Mouse (Mus musculus) forebrain, embryonic 14.5 days (tissue): ENCODE measurements around the gene Mgat2. TPM values are rescaled to one million over a fixed set of nuclear protein-coding genes. Genes with fewer than 3 reads are reported as not detected.

Experiments used
- ATAC-seq: fragments of 200-750 bp; cut with Nextera tagmentation; 2 replicates; pipeline ENCODE4 v1.8.0; 2017; ENCODE audit warnings: mild to moderate bottlenecking, moderate library complexity
- DNase-seq: peaks from one replicate; pipeline ENCODE4 v3.0.0-alpha.2; 2015; ENCODE audit warnings: low spot score
- H3K27ac ChIP-seq: fragments of 300-500 bp; sonication (generic); 2 replicates; pipeline ENCODE4 v1.5.1; 2014; ENCODE audit warnings: low read depth, mild to moderate bottlenecking, control low read depth, low read length, moderate library complexity
- H3K27me3 ChIP-seq: fragments of 300-500 bp; sonication (generic); replicated peaks from 2 replicates; pipeline ENCODE4 v1.6.1; 2014; ENCODE audit warnings: low read length, control low read depth, mixed read lengths; ENCODE audit not compliant: control insufficient read depth, insufficient read depth
- H3K36me3 ChIP-seq: fragments of 300-500 bp; sonication (generic); 2 replicates; pipeline ENCODE4 v1.6.1; 2014; ENCODE audit warnings: low read length, control low read depth; ENCODE audit not compliant: control insufficient read depth, insufficient read depth
- H3K4me1 ChIP-seq: fragments of 300-500 bp; sonication (generic); 2 replicates; pipeline ENCODE4 v1.6.1; 2014; ENCODE audit warnings: antibody characterized with exemption, low read length, control low read depth; ENCODE audit not compliant: control insufficient read depth, insufficient read depth
- H3K4me2 ChIP-seq: fragments of 300-500 bp; sonication (generic); 2 replicates; pipeline ENCODE4 v1.6.1; 2014; ENCODE audit warnings: mild to moderate bottlenecking, control low read depth, low read length
- H3K4me3 ChIP-seq: fragments of 300-500 bp; sonication (generic); 2 replicates; pipeline ENCODE4 v1.5.1; 2014; ENCODE audit warnings: low read depth, low read length, control low read depth
- H3K9ac ChIP-seq: fragments of 300-500 bp; sonication (generic); 2 replicates; pipeline ENCODE4 v1.6.1; 2014; ENCODE audit warnings: mild to moderate bottlenecking, low read length, control low read depth, moderate library complexity
- H3K9me3 ChIP-seq: fragments of 300-500 bp; sonication (generic); replicated peaks from 2 replicates; pipeline ENCODE4 v1.6.1; 2016; ENCODE audit warnings: low read length, control low read depth, mixed read lengths; ENCODE audit not compliant: control insufficient read depth
- WGBS: fragments of 180-500 bp; shearing (Covaris S2); extraction: QIAGEN DNeasy Blood & Tissue Kit; methylation state at CpG from one replicate; pipeline ENCODE4 v1.1.7; 2014; 5-methylcytosine and 5-hydroxymethylcytosine counted together
- polyA plus RNA-seq: library from polyadenylated mRNA; unstranded; fragments of >200 nt; fragmentation: Nextera tagmentation; extraction: Ambion mirVana; gene quantifications from 2 replicates; pipeline ENCODE4 v1.2.1, GENCODE M21; 2014

The Mgat2 gene
- polyA plus RNA-seq, 1 experiment from 2014 or later = 35.5 TPM

- Histone ChIP-seq H3K9ac (no peak overlapping the region), H3K4me1 (peaks cover 11% of the 10 kb centered on the region), H3K36me3 (peaks cover 25% of the 10 kb centered on the region), H3K27me3 (no peaks in the 10 kb centered on the region), H3K9me3 (no peaks in the 10 kb centered on the region), H3K4me3 (no peak overlapping the region), H3K4me2 (peak overlapping the region; percentile 96; the same call in 1 of the 2 replicates), H3K27ac (no peak overlapping the region)
- DNase-seq (no peak), ATAC-seq (no peak)
Observed at GRCm38 (mm10) chr12:69198985-69199384, 15.0 kb downstream of the Mgat2 start.

- 81% methylated on average over 16 of the region's 16 CpGs for WGBS
- peaks cover 30% of the 10 kb centered on the region for H3K36me3 ChIP-seq
- no peak within 1 kb of the TSS for H3K4me2 ChIP-seq
- no peak within 1 kb of the TSS for H3K9ac ChIP-seq
- no peak within 1 kb of the TSS for H3K27ac ChIP-seq
- no peak within 1 kb of the TSS for H3K4me3 ChIP-seq
- no peaks in the 10 kb centered on the region for H3K4me1 ChIP-seq
- DNase-seq (peak; percentile 69), ATAC-seq (0 out of 2 replicates have a peak, but pooled peaks have one; percentile 42)
- H3K27me3 ChIP-seq = no peaks in the 10 kb centered on the region
- no peaks in the 10 kb centered on the region for H3K9me3 ChIP-seq
Observed at GRCm38 (mm10) chr12:69204052-69204833, 20.3 kb downstream of the Mgat2 start, which contains the start of gene Gm49384. Gm49384 (minus strand) TSS chr12:69204267.

- Histone ChIP-seq H3K9me3 (no peaks in the 10 kb centered on the region), H3K9ac (no peak overlapping the region), H3K27me3 (no peaks in the 10 kb centered on the region), H3K4me3 (no peak overlapping the region), H3K27ac (no peak overlapping the region), H3K4me2 (no peak overlapping the region), H3K4me1 (no peaks in the 10 kb centered on the region), H3K36me3 (peaks cover 13% of the 10 kb centered on the region)
- no peak for ATAC-seq
- DNase-seq = no peak
- WGBS = 96% methylated on average over 8 of the region's 8 CpGs
Observed at GRCm38 (mm10) chr12:69207396-69207795, 23.4 kb downstream of the Mgat2 start.

- no peak overlapping the region for H3K27ac ChIP-seq
- DNase-seq (no peak), ATAC-seq (no peak)
- no peaks in the 10 kb centered on the region for H3K27me3 ChIP-seq
- H3K36me3 ChIP-seq = peaks cover 10% of the 10 kb centered on the region
- H3K4me1 ChIP-seq = no peaks in the 10 kb centered on the region
- H3K4me2 ChIP-seq = no peak overlapping the region
- H3K9me3 ChIP-seq = no peaks in the 10 kb centered on the region
- no peak overlapping the region for H3K9ac ChIP-seq
- H3K4me3 ChIP-seq = no peak overlapping the region
- 91% methylated on average over 7 of the region's 7 CpGs for WGBS
Observed at GRCm38 (mm10) chr12:69207926-69208325, 24.0 kb downstream of the Mgat2 start.

GRCm38 (mm10) chr12:69208520-69208919 is 24.6 kb downstream of the Mgat2 start:
- Histone ChIP-seq H3K36me3 (peaks cover 10% of the 10 kb centered on the region), H3K4me2 (no peak overlapping the region), H3K9ac (no peak overlapping the region), H3K4me1 (no peaks in the 10 kb centered on the region), H3K27ac (no peak overlapping the region), H3K9me3 (no peaks in the 10 kb centered on the region), H3K4me3 (no peak overlapping the region), H3K27me3 (no peaks in the 10 kb centered on the region)
- DNase-seq = no peak
- ATAC-seq = no peak
- WGBS = 93% methylated on average over 2 of the region's 2 CpGs

GRCm38 (mm10) chr12:69210056-69210979 is 26.4 kb downstream of the Mgat2 start:
- Histone ChIP-seq H3K4me2 (no peak overlapping the region), H3K9me3 (no peaks in the 10 kb centered on the region), H3K27me3 (no peaks in the 10 kb centered on the region), H3K9ac (no peak overlapping the region), H3K27ac (no peak overlapping the region), H3K36me3 (peaks cover 23% of the 10 kb centered on the region), H3K4me1 (no peaks in the 10 kb centered on the region), H3K4me3 (no peak overlapping the region)
- no peak for DNase-seq
- WGBS = 86% methylated on average over 18 of the region's 18 CpGs
- ATAC-seq = no peak

GRCm38 (mm10) chr12:69211057-69211456 is 27.1 kb downstream of the Mgat2 start:
- ATAC-seq = no peak
- Histone ChIP-seq H3K9me3 (no peaks in the 10 kb centered on the region), H3K36me3 (peaks cover 23% of the 10 kb centered on the region), H3K9ac (no peak overlapping the region), H3K27ac (no peak overlapping the region), H3K4me2 (no peak overlapping the region), H3K4me3 (no peak overlapping the region), H3K27me3 (no peaks in the 10 kb centered on the region), H3K4me1 (no peaks in the 10 kb centered on the region)
- DNase-seq = peak; percentile 33
- WGBS = 81% methylated on average over 5 of the region's 5 CpGs

- Histone ChIP-seq H3K4me3 (no peak overlapping the region), H3K4me2 (no peak overlapping the region), H3K9ac (no peak overlapping the region), H3K27ac (no peak overlapping the region), H3K9me3 (no peaks in the 10 kb centered on the region), H3K4me1 (no peaks in the 10 kb centered on the region), H3K27me3 (no peaks in the 10 kb centered on the region), H3K36me3 (peaks cover 25% of the 10 kb centered on the region)
- ATAC-seq (no peak), DNase-seq (no peak)
- 94% methylated on average over 13 of the region's 13 CpGs for WGBS
Observed at GRCm38 (mm10) chr12:69213186-69213777, 29.3 kb downstream of the Mgat2 start.
